Mouse (Mus musculus): ENCODE results near the gene Map3k5. TPM values are rescaled to one million over a fixed set of nuclear protein-coding genes. Genes with fewer than 3 reads are reported as not detected.

Map3k5 gene
- polyA plus RNA-seq, 1 experiment = 0.53 TPM

DNA sequence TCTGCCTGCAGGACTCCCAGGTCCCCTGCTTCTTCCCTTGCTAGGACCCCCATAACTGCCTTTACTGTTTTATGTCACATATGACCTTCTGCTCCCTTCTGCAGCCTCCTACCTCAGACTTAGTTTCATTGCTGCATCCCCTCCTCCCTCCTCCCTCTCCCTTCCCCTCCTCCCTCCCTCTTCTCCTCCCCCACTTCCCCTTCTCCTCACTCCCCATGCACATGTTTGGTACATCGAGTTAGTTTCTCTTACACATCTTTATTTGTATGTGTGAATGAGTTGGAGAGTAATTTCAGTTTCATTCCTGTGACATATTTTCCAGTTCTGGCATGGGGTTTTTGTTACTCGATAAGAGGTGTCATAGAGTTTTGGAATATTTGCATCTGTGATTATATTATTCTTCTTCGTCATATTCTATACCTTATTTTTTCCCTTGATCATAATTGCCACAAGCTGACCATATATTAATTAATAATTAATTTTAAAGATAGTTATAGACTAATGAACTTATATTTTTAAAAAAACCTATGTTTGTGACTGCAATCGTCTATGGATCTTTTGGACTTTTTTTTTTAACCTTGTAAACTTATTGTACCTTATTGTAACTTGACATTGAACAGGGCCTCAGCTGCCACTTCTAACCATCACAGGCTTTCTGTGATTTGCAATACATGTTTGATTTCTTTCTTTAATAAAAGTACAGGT lies 65.6 kb downstream of the Map3k5 start:
- Histone ChIP-seq H3K27me3 (ENCODE audit: control insufficient read depth, insufficient read depth, insufficient read length) (no peaks in the 10 kb centered on the region), H3K4me3 (no peak overlapping the region), H3K36me3 (ENCODE audit: control insufficient read depth, insufficient read depth) (no peaks in the 10 kb centered on the region), H3K79me2 (ENCODE audit: control insufficient read depth, insufficient read depth) (no peaks in the 10 kb centered on the region), H3K4me2 (ENCODE audit: low read depth) (no peak overlapping the region), H3ac (ENCODE audit: control insufficient read depth, insufficient read length) (no peak overlapping the region)
- TF ChIP-seq MYOG (IDR thresholded peaks at IDR 0.05; ENCODE audit: control insufficient read depth in 1 of 3, insufficient read depth in 1 of 3, insufficient read length in 2 of 3, low read depth in 2 of 3) (no peak), USF1 (IDR thresholded peaks at IDR 0.05; ENCODE audit: low read depth) (no peak), E2F4 (IDR thresholded peaks at IDR 0.05; ENCODE audit: insufficient read depth) (no peak), MYOD1 (IDR thresholded peaks at IDR 0.05; ENCODE audit: control insufficient read depth in 1 of 3, insufficient read length in 2 of 3, low read depth in 2 of 3) (no peak), POLR2AphosphoS2 (IDR thresholded peaks at IDR 0.05; ENCODE audit: insufficient read length, low read depth) (no peak), REST (IDR thresholded peaks at IDR 0.05; ENCODE audit: insufficient read depth, insufficient read length) (no peak), TCF12 (IDR thresholded peaks at IDR 0.05; ENCODE audit: insufficient read depth, poor library complexity, severe bottlenecking) (no peak), SRF (IDR thresholded peaks at IDR 0.05; ENCODE audit: control insufficient read depth, insufficient read length, low read depth) (no peak), CEBPB (IDR thresholded peaks at IDR 0.05; ENCODE audit: insufficient read depth, poor library complexity, severe bottlenecking) (no peak), POLR2A (IDR thresholded peaks at IDR 0.05; ENCODE audit: insufficient read length, low read depth) (no peak), TCF3 (IDR thresholded peaks at IDR 0.05; ENCODE audit: insufficient read length, low read depth) (no peak), MAX (IDR thresholded peaks at IDR 0.05; ENCODE audit: low read depth) (no peak)

- Histone ChIP-seq H3ac (ENCODE audit: control insufficient read depth, insufficient read length) (no peak overlapping the region), H3K4me2 (ENCODE audit: low read depth) (no peak overlapping the region), H3K36me3 (ENCODE audit: control insufficient read depth, insufficient read depth) (no peaks in the 10 kb centered on the region), H3K4me3 (no peak overlapping the region), H3K27me3 (ENCODE audit: control insufficient read depth, insufficient read depth, insufficient read length) (no peaks in the 10 kb centered on the region), H3K79me2 (ENCODE audit: control insufficient read depth, insufficient read depth) (no peaks in the 10 kb centered on the region)
- TF ChIP-seq E2F4 (IDR thresholded peaks at IDR 0.05; ENCODE audit: insufficient read depth) (no peak), POLR2A (IDR thresholded peaks at IDR 0.05; ENCODE audit: insufficient read length, low read depth) (no peak), CEBPB (IDR thresholded peaks at IDR 0.05; ENCODE audit: insufficient read depth, poor library complexity, severe bottlenecking) (no peak), TCF12 (IDR thresholded peaks at IDR 0.05; ENCODE audit: insufficient read depth, poor library complexity, severe bottlenecking) (no peak), SRF (IDR thresholded peaks at IDR 0.05; ENCODE audit: control insufficient read depth, insufficient read length, low read depth) (no peak), MYOG (IDR thresholded peaks at IDR 0.05; ENCODE audit: control insufficient read depth in 1 of 3, insufficient read depth in 1 of 3, insufficient read length in 2 of 3, low read depth in 2 of 3) (no peak), USF1 (IDR thresholded peaks at IDR 0.05; ENCODE audit: low read depth) (no peak), TCF3 (IDR thresholded peaks at IDR 0.05; ENCODE audit: insufficient read length, low read depth) (no peak), MYOD1 (IDR thresholded peaks at IDR 0.05; ENCODE audit: control insufficient read depth in 1 of 3, insufficient read length in 2 of 3, low read depth in 2 of 3) (no peak), REST (IDR thresholded peaks at IDR 0.05; ENCODE audit: insufficient read depth, insufficient read length) (no peak), MAX (IDR thresholded peaks at IDR 0.05; ENCODE audit: low read depth) (no peak), POLR2AphosphoS2 (IDR thresholded peaks at IDR 0.05; ENCODE audit: insufficient read length, low read depth) (no peak)
Measured at GRCm38 (mm10) chr10:20000408-20000770, 66.1 kb downstream of the Map3k5 start.

GRCm38 (mm10) chr10:20001990-20002389 lies 67.7 kb downstream of the Map3k5 start:
- Histone ChIP-seq H3K4me3 (no peak overlapping the region), H3K4me2 (ENCODE audit: low read depth) (no peak overlapping the region), H3ac (ENCODE audit: control insufficient read depth, insufficient read length) (no peak overlapping the region), H3K79me2 (ENCODE audit: control insufficient read depth, insufficient read depth) (no peaks in the 10 kb centered on the region), H3K36me3 (ENCODE audit: control insufficient read depth, insufficient read depth) (no peaks in the 10 kb centered on the region), H3K27me3 (ENCODE audit: control insufficient read depth, insufficient read depth, insufficient read length) (no peaks in the 10 kb centered on the region)
- TF ChIP-seq MYOD1 (IDR thresholded peaks at IDR 0.05; ENCODE audit: control insufficient read depth in 1 of 3, insufficient read length in 2 of 3, low read depth in 2 of 3) = no peak
- no peak for TF ChIP-seq TCF12 (IDR thresholded peaks at IDR 0.05; ENCODE audit: insufficient read depth, poor library complexity, severe bottlenecking)
- TF ChIP-seq REST (IDR thresholded peaks at IDR 0.05; ENCODE audit: insufficient read depth, insufficient read length) = no peak
- TF ChIP-seq POLR2A (IDR thresholded peaks at IDR 0.05; ENCODE audit: insufficient read length, low read depth) = no peak
- no peak for TF ChIP-seq SRF (IDR thresholded peaks at IDR 0.05; ENCODE audit: control insufficient read depth, insufficient read length, low read depth)
- no peak for TF ChIP-seq POLR2AphosphoS2 (IDR thresholded peaks at IDR 0.05; ENCODE audit: insufficient read length, low read depth)
- no peak for TF ChIP-seq MAX (IDR thresholded peaks at IDR 0.05; ENCODE audit: low read depth)

- Histone ChIP-seq H3ac (ENCODE audit: control insufficient read depth, insufficient read length) (no peak overlapping the region), H3K4me2 (ENCODE audit: low read depth) (no peak overlapping the region), H3K79me2 (ENCODE audit: control insufficient read depth, insufficient read depth) (no peaks in the 10 kb centered on the region), H3K36me3 (ENCODE audit: control insufficient read depth, insufficient read depth) (no peaks in the 10 kb centered on the region), H3K4me3 (no peak overlapping the region), H3K27me3 (ENCODE audit: control insufficient read depth, insufficient read depth, insufficient read length) (no peaks in the 10 kb centered on the region)
- TF ChIP-seq USF1 (IDR thresholded peaks at IDR 0.05; ENCODE audit: low read depth) = no peak
- TF ChIP-seq POLR2A (IDR thresholded peaks at IDR 0.05; ENCODE audit: insufficient read length, low read depth) = no peak
- no peak for TF ChIP-seq TCF12 (IDR thresholded peaks at IDR 0.05; ENCODE audit: insufficient read depth, poor library complexity, severe bottlenecking)
- no peak for TF ChIP-seq POLR2AphosphoS2 (IDR thresholded peaks at IDR 0.05; ENCODE audit: insufficient read length, low read depth)
- no peak for TF ChIP-seq SRF (IDR thresholded peaks at IDR 0.05; ENCODE audit: control insufficient read depth, insufficient read length, low read depth)
- no peak for TF ChIP-seq CEBPB (IDR thresholded peaks at IDR 0.05; ENCODE audit: insufficient read depth, poor library complexity, severe bottlenecking)
- no peak for TF ChIP-seq TCF3 (IDR thresholded peaks at IDR 0.05; ENCODE audit: insufficient read length, low read depth)
- TF ChIP-seq E2F4 (IDR thresholded peaks at IDR 0.05; ENCODE audit: insufficient read depth) = no peak
- TF ChIP-seq MYOD1 (IDR thresholded peaks at IDR 0.05; ENCODE audit: control insufficient read depth in 1 of 3, insufficient read length in 2 of 3, low read depth in 2 of 3) = no peak
- no peak for TF ChIP-seq MYOG (IDR thresholded peaks at IDR 0.05; ENCODE audit: control insufficient read depth in 1 of 3, insufficient read depth in 1 of 3, insufficient read length in 2 of 3, low read depth in 2 of 3)
- no peak for TF ChIP-seq MAX (IDR thresholded peaks at IDR 0.05; ENCODE audit: low read depth)
- TF ChIP-seq REST (IDR thresholded peaks at IDR 0.05; ENCODE audit: insufficient read depth, insufficient read length) = no peak
Measured at GRCm38 (mm10) chr10:20003006-20003405, 68.7 kb downstream of the Map3k5 start.
